Mouse (Mus musculus): Measurements from ENCODE around the gene Slc46a2. TPM values are rescaled to one million over a fixed set of nuclear protein-coding genes. Genes with fewer than 3 reads are reported as not detected.

The Slc46a2 gene
- polyA plus RNA-seq, 1 experiment, result not detected

DNA sequence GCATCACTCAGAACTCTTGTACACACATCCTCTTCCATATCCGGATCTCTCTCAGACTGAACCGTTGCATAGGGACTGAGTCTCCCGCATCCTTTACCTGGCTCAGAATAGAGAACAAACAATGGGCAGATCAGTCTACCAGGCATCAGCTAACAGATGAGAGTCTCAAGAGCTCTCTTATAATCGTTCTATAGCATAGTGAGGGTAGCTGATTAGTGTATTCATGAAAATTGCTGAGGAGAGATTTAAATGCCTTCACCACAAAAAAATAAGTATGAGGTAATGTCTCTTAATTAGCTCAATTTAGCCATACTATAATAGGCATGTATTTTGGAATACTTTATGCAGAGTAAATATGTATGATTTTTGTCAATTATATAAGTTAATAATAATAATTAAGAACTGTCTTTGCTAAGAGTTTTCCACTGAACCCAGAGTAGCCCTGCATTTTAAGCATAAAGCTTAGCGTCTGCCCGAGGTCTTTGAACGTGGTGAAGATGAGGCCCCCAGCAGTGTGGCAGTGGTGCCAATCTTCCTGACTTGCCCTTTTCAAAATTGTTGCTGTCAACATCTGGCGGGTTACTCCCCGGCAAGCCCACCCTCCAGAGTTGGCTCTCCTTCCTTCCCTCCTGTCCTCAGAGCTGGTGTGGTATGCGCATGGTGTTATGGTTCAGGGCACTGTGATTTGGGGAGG, 23.0 kb downstream of the Slc46a2 start:
- TF ChIP-seq CTCF (IDR thresholded peaks at IDR 0.05; ENCODE audit: extremely low read depth, insufficient read length, insufficient replicate concordance, low read depth, low read length) (no peak), POLR2A (IDR thresholded peaks at IDR 0.05; ENCODE audit: low read depth, low read length) (no peak)
- 93% methylated on average over 10 of the region's 10 CpGs for WGBS
- Histone ChIP-seq H3K4me3 (ENCODE audit: low read depth, low read length) (no peak overlapping the region), H3K27me3 (ENCODE audit: control insufficient read depth, insufficient read depth, low read length) (no peaks in the 10 kb centered on the region), H3K27ac (ENCODE audit: insufficient read depth, low read depth, low read length) (no peak overlapping the region), H3K4me1 (ENCODE audit: control insufficient read depth, insufficient read depth, insufficient read length, low read length) (no peaks in the 10 kb centered on the region), H3K36me3 (ENCODE audit: control insufficient read depth, insufficient read depth, low read length) (no peaks in the 10 kb centered on the region)

DNA sequence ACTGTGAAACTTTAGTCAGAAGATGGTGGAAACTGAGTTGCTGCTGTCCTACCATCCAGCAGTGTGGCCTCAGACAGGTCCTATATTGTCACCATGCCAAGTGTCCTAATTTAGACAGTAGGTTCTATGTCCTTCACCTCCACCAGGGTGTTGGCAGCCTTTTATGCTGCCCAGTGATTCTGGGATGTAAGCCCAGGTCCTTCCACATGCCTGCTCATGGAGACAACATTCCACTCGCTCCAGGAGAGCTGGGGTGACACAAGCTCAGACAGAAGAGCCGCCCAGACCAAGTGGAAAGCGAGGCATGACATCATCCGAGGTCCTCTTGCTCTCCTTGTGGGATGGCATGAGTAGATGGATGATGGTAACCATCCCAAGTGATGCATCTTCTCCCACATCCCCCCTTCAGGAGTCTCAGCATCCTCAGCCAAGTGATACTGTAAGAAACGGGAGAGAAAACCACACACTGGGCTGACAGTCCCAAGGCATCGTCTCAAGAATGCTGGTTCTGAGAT, 24.7 kb downstream of the Slc46a2 start:
- no peaks in the 10 kb centered on the region for H3K36me3 ChIP-seq (ENCODE audit: control insufficient read depth, insufficient read depth, low read length)
- no peak overlapping the region for H3K27ac ChIP-seq (ENCODE audit: insufficient read depth, low read depth, low read length)
- TF ChIP-seq CTCF (IDR thresholded peaks at IDR 0.05; ENCODE audit: extremely low read depth, insufficient read length, insufficient replicate concordance, low read depth, low read length), result no peak
- TF ChIP-seq POLR2A (IDR thresholded peaks at IDR 0.05; ENCODE audit: low read depth, low read length), result no peak
- WGBS, result 88% methylated on average over 6 of the region's 6 CpGs
- no peaks in the 10 kb centered on the region for H3K27me3 ChIP-seq (ENCODE audit: control insufficient read depth, insufficient read depth, low read length)
- H3K4me3 ChIP-seq (ENCODE audit: low read depth, low read length), result no peak overlapping the region
- H3K4me1 ChIP-seq (ENCODE audit: control insufficient read depth, insufficient read depth, insufficient read length, low read length), result no peaks in the 10 kb centered on the region

DNA sequence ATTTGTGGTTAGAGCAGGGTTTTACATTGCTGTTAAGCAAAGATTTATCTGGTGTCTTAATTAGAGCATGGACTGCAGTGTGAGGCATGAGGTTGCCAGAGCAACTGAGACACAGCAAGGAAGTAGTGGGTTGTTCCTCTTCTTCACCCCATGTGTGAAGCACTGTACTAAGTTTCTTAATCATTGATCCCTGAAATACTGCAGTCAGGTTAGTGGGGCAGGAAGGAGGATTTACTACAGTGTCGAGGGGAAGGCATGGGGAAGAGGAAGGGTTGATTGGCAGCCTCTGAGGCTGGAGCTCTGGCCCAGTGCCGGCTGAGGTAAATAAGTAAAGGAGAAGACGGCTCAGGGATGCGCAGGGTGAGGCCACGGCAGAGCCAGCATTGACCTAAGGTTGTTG, 26.8 kb downstream of the Slc46a2 start:
- Histone ChIP-seq H3K27me3 (ENCODE audit: control insufficient read depth, insufficient read depth, low read length) (no peaks in the 10 kb centered on the region), H3K4me3 (ENCODE audit: low read depth, low read length) (no peak overlapping the region), H3K27ac (ENCODE audit: insufficient read depth, low read depth, low read length) (no peak overlapping the region), H3K36me3 (ENCODE audit: control insufficient read depth, insufficient read depth, low read length) (no peaks in the 10 kb centered on the region), H3K4me1 (ENCODE audit: control insufficient read depth, insufficient read depth, insufficient read length, low read length) (no peaks in the 10 kb centered on the region)
- 68% methylated on average over 5 of the region's 5 CpGs for WGBS
- TF ChIP-seq CTCF (IDR thresholded peaks at IDR 0.05; ENCODE audit: extremely low read depth, insufficient read length, insufficient replicate concordance, low read depth, low read length), result no peak

DNA sequence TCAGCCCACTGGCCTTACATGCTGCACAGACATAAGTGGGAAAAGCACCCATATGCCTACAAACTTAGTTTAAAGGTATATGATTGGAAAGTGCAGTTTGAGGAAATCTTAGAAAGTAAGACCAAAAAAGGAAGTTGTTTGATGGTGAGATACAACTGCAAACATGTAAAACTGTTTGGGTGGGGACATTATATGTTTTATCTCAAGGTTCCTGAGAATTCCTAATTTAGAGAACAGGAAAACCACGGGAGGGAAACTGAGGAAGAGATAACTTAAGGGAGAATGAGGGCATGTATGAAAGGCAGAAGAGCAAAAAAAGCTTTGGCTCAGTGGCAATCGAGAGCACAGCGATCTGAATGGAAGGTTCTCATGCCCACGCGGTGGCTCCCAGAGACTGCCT, 27.8 kb downstream of the Slc46a2 start:
- WGBS, result 81% methylated on average over 5 of the region's 5 CpGs
- no peaks in the 10 kb centered on the region for H3K4me1 ChIP-seq (ENCODE audit: control insufficient read depth, insufficient read depth, insufficient read length, low read length)
- H3K27ac ChIP-seq (ENCODE audit: insufficient read depth, low read depth, low read length), result no peak overlapping the region
- H3K4me3 ChIP-seq (ENCODE audit: low read depth, low read length), result no peak overlapping the region
- H3K36me3 ChIP-seq (ENCODE audit: control insufficient read depth, insufficient read depth, low read length), result no peaks in the 10 kb centered on the region
- TF ChIP-seq CTCF (IDR thresholded peaks at IDR 0.05; ENCODE audit: extremely low read depth, insufficient read length, insufficient replicate concordance, low read depth, low read length) (no peak), POLR2A (IDR thresholded peaks at IDR 0.05; ENCODE audit: low read depth, low read length) (no peak)
- no peaks in the 10 kb centered on the region for H3K27me3 ChIP-seq (ENCODE audit: control insufficient read depth, insufficient read depth, low read length)

DNA sequence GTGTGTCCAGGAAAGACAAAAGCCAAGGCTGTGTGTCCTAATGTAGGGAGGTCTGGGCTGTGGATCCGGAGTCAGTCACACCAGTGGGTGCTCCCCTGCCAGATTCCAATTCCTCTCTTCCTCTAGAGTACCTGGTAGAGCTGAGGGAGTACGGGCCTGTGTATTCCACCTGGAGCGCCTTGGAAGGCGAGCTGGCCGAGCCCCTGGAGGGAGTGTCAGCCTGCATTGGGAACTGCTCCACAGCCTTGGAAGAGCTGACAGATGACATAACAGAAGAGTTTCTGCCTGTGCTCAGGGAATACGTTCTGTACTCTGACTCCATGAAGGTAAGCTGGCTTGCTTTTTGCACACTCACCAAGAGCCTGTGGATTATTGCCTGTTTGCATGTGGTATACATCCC, 28.6 kb downstream of the Slc46a2 start:
- 93% methylated on average over 6 of the region's 6 CpGs for WGBS
- H3K4me3 ChIP-seq (ENCODE audit: low read depth, low read length), result no peak overlapping the region
- H3K36me3 ChIP-seq (ENCODE audit: control insufficient read depth, insufficient read depth, low read length), result no peaks in the 10 kb centered on the region
- no peak overlapping the region for H3K27ac ChIP-seq (ENCODE audit: insufficient read depth, low read depth, low read length)
- no peaks in the 10 kb centered on the region for H3K4me1 ChIP-seq (ENCODE audit: control insufficient read depth, insufficient read depth, insufficient read length, low read length)
- TF ChIP-seq CTCF (IDR thresholded peaks at IDR 0.05; ENCODE audit: extremely low read depth, insufficient read length, insufficient replicate concordance, low read depth, low read length) (no peak), POLR2A (IDR thresholded peaks at IDR 0.05; ENCODE audit: low read depth, low read length) (no peak)
- no peaks in the 10 kb centered on the region for H3K27me3 ChIP-seq (ENCODE audit: control insufficient read depth, insufficient read depth, low read length)

DNA sequence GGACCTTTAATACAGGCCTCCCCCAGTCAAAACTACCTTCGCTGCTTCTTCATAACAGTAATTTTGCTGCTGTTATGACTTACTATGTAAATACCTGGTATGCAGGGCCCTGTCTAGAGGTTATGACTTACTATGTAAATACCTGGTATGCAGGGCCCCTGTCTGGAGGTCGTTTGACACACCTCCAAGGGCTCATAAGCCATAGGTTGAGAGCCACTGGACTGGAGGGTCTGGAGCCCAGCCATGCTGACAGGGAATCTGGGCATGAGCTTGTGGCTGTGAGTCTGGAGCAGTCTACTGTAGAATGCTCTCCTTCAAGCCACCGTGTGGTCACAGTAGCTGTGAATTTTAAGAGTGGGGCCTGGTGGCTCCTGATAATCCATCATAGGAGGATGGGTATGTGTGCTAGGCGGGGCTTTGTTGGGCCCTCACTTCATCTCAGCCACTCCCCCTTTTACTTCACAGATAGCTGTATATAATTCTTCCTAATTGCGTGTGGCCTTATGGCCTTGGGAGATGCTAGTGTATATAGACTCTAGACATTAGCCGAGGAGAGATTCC, 30.6 kb downstream of the Slc46a2 start:
- no peak for TF ChIP-seq CTCF (IDR thresholded peaks at IDR 0.05; ENCODE audit: extremely low read depth, insufficient read length, insufficient replicate concordance, low read depth, low read length)
- no peak for TF ChIP-seq POLR2A (IDR thresholded peaks at IDR 0.05; ENCODE audit: low read depth, low read length)
- no peak overlapping the region for H3K27ac ChIP-seq (ENCODE audit: insufficient read depth, low read depth, low read length)
- H3K4me3 ChIP-seq (ENCODE audit: low read depth, low read length), result no peak overlapping the region
- H3K4me1 ChIP-seq (ENCODE audit: control insufficient read depth, insufficient read depth, insufficient read length, low read length), result no peaks in the 10 kb centered on the region
- H3K36me3 ChIP-seq (ENCODE audit: control insufficient read depth, insufficient read depth, low read length), result no peaks in the 10 kb centered on the region
- no peaks in the 10 kb centered on the region for H3K27me3 ChIP-seq (ENCODE audit: control insufficient read depth, insufficient read depth, low read length)
- WGBS, result 71% methylated on average over 6 of the region's 6 CpGs

DNA sequence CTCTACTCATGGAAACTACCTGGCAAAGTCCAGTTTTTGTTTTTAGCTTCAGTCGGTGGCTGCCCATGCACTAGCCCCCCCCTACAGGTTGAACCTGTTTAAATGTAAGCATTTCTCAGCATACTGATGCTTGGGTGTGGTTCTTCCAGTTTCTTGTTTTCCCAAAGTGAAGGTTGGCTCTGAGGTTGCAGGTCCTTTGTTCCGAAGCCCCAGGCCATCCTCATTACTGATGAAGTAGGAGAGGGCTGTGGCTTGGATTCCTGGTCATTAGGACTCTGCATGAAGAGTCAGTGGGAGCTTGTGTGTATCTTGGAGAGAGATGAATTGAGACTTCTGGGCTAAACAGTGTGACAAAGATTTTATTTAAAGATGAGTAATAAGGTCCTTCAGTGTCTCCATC, 33.6 kb downstream of the Slc46a2 start:
- no peak overlapping the region for H3K27ac ChIP-seq (ENCODE audit: insufficient read depth, low read depth, low read length)
- no peak for TF ChIP-seq CTCF (IDR thresholded peaks at IDR 0.05; ENCODE audit: extremely low read depth, insufficient read length, insufficient replicate concordance, low read depth, low read length)
- TF ChIP-seq POLR2A (IDR thresholded peaks at IDR 0.05; ENCODE audit: low read depth, low read length), result no peak
- no peaks in the 10 kb centered on the region for H3K27me3 ChIP-seq (ENCODE audit: control insufficient read depth, insufficient read depth, low read length)
- no peak overlapping the region for H3K4me3 ChIP-seq (ENCODE audit: low read depth, low read length)
- H3K36me3 ChIP-seq (ENCODE audit: control insufficient read depth, insufficient read depth, low read length), result no peaks in the 10 kb centered on the region
- 58% methylated on average over 2 of the region's 2 CpGs for WGBS
- H3K4me1 ChIP-seq (ENCODE audit: control insufficient read depth, insufficient read depth, insufficient read length, low read length), result peaks cover 5% of the 10 kb centered on the region; the same call in 1 of the 2 replicates

All from small intestine, adult 2 months (tissue).